Mouse (Mus musculus): Measurements from ENCODE around the gene Aox2. TPM values are rescaled to one million over a fixed set of nuclear protein-coding genes. Genes with fewer than 3 reads are reported as not detected.

The Aox2 gene
- total RNA-seq, 2 experiments from 2014 or later = 0.27 TPM; not detected in 1

Other genes with a start within 250 kb of the Aox2 start
- 1 to 10 TPM; 3.9 to 6.5 TPM for gene Aox1, start 248.4 kb upstream of the Aox2 start, total RNA-seq (2021)
- 1 to 10 TPM in 1 of 2 experiments, under 1 TPM in 1; 0.29 to 1.5 TPM for gene Aox3, start 165.2 kb upstream of the Aox2 start, total RNA-seq (2021)
- gene Aox4, start 67.9 kb upstream of the Aox2 start, total RNA-seq (2021) = not detected
- gene Bzw1, start 114.6 kb downstream of the Aox2 start, total RNA-seq (2021) = 10 to 100 TPM; 74.3 to 83.6 TPM
- 10 to 100 TPM; 80.3 to 95.1 TPM for gene Clk1, start 145.7 kb downstream of the Aox2 start, total RNA-seq (2021)
- 10 to 100 TPM; 12.8 to 13.3 TPM for gene Nif3l1, start 166.8 kb downstream of the Aox2 start, total RNA-seq (2021)
- gene Ppil3, start 167.2 kb downstream of the Aox2 start, total RNA-seq (2021) = 10 to 100 TPM; 16.7 to 19.6 TPM
- 10 to 100 TPM in 1 of 2 experiments, 1 to 10 TPM in 1; 9.6 to 10.2 TPM for gene Orc2, start 226.8 kb downstream of the Aox2 start, total RNA-seq (2021)